Comparison of ENCODE assay signal across 9 mouse cellular contexts in genomic region chr3:96729403-96729784, GRCm38 (mm10). TPM values are rescaled to one million over a fixed set of nuclear protein-coding genes. Genes with fewer than 3 reads are reported as not detected.
DNase-seq lines count a peak whose midpoint lies in the region; ATAC-seq and TF ChIP-seq lines count a peak whose summit lies in the region.
"Had no signal": no experiment of that assay in that cellular context is flagged by ENCODE, and none has a peak within 500 bp of the region (broad histone marks: within the 10 kb centered on the region; RNA-seq: fewer than 3 reads in every experiment).

No protein-coding gene starts in this region.

- H3K27me3 ChIP-seq in kidney, embryonic 14.5 days (ENCODE audit: control insufficient read depth, insufficient read depth, low read length): no peaks in the 10 kb centered on the region
- H3K27me3 ChIP-seq in CH12.LX (replicated peaks): no peaks in the 10 kb centered on the region

- TF ChIP-seq RAD21 in CH12.LX (IDR thresholded peaks at IDR 0.05; ENCODE audit: low read depth, low read length): no peak

- no peak overlapping the region for H3K4me3 ChIP-seq in kidney, embryonic 14.5 days (ENCODE audit: low read length)
- H3K4me3 ChIP-seq in CH12.LX (replicated peaks in 1 of 3; ENCODE audit: low read depth in 2 of 3, low read length in 2 of 3, poor library complexity in 1 of 3): peak overlapping the region in 2 of 3 experiments; percentile 91 to 96

- H3K9me3 ChIP-seq in kidney, embryonic 14.5 days (ENCODE audit: control insufficient read depth, low read length): no peaks in the 10 kb centered on the region
- no peaks in the 10 kb centered on the region for H3K9me3 ChIP-seq in CH12.LX (replicated peaks; ENCODE audit: low read length)

- peak; percentile 11 to 39; a peak in 2 of 4 replicates for TF ChIP-seq CTCF in CH12.LX (conservative IDR thresholded peaks at IDR 0.05 in 1 of 2, IDR thresholded peaks at IDR 0.05 in 1 of 2; ENCODE audit: low read depth in 2 of 2, low read length in 2 of 2)

- dilution Hi-C loops in CH12.LX (cut with MboI; ENCODE audit: extremely low pct_ligation_motif_present, extremely low pct_unique_long_range_greater_than_20kb, low sequenced_read_pairs): no loop called here

- no peak for ATAC-seq in kidney, embryonic 14.5 days (ENCODE audit: low FRiP score, low TSS enrichment)
- no peak for ATAC-seq in frontal cortex, adult (ENCODE audit: low TSS enrichment)

- peaks cover 4% of the 10 kb centered on the region; the same call in 1 of the 2 replicates for H3K36me3 ChIP-seq in kidney, embryonic 14.5 days (ENCODE audit: control insufficient read depth, insufficient read depth, low read length)
- peaks cover 4 to 21% of the 10 kb centered on the region in 2 experiments for H3K36me3 ChIP-seq in CH12.LX (replicated peaks in 1 of 2; ENCODE audit: control insufficient read depth in 1 of 2, insufficient read depth in 1 of 2, low read length in 1 of 2)

- in situ Hi-C loops in CH12.LX (cut with MboI; ENCODE audit: low pct_ligation_motif_present, low pct_unique_long_range_greater_than_20kb, low sequenced_read_pairs): no loop called here

- H3K27ac ChIP-seq in kidney, embryonic 14.5 days (ENCODE audit: low read depth, low read length): no peak overlapping the region
- H3K27ac ChIP-seq in CH12.LX (ENCODE audit: insufficient read depth, low read depth): no peak overlapping the region

- H3K9ac ChIP-seq in kidney, embryonic 14.5 days (ENCODE audit: low read depth, low read length): no peak overlapping the region
- no peak overlapping the region; the same call in 1 of the 2 replicates for H3K9ac ChIP-seq in CH12.LX (ENCODE audit: insufficient read depth, low read depth)

- H3K4me1 ChIP-seq in kidney, embryonic 14.5 days (ENCODE audit: control insufficient read depth, insufficient read depth, low read length): peaks cover 14% of the 10 kb centered on the region
- H3K4me1 ChIP-seq in CH12.LX (ENCODE audit: control insufficient read depth in 1 of 2, insufficient read depth in 2 of 2): peaks cover 9 to 51% of the 10 kb centered on the region in 2 experiments

- TF ChIP-seq EP300 in CH12.LX (IDR thresholded peaks at IDR 0.05; ENCODE audit: low read length): no peak

- 45% methylated on average over 3 of the region's 3 CpGs for WGBS in kidney, embryonic 14.5 days

- peaks cover 62% of the 10 kb centered on the region for H3K79me2 ChIP-seq in CH12.LX (replicated peaks; ENCODE audit: control insufficient read depth, extremely low read depth, insufficient read depth, poor library complexity, severe bottlenecking)

- no peak for TF ChIP-seq POLR2A in CH12.LX (IDR thresholded peaks at IDR 0.05; ENCODE audit: low read depth, low read length)

- no peak for DNase-seq in kidney, adult 8-10 months
- peak; percentile 45 for DNase-seq in CH12.LX (ENCODE audit: extremely low read depth)
- DNase-seq in embryo, embryonic 11 days: peak; percentile 51
- peak; percentile 32 for DNase-seq in mesoderm, embryonic 11.5 days (ENCODE audit: low read depth, low spot score)
- no peak for DNase-seq in frontal cortex, postnatal 14 days (ENCODE audit: low spot score in 2 of 2)
- DNase-seq in frontal cortex, postnatal 10 days (ENCODE audit: low spot score in 2 of 2): no peak
- DNase-seq: adrenal gland, postnatal 10 days had no signal

- H3K4me2 ChIP-seq in kidney, embryonic 14.5 days (replicated peaks; ENCODE audit: low read depth, low read length): peak overlapping the region; percentile 65
- H3K4me2 ChIP-seq in CH12.LX (ENCODE audit: insufficient read depth, low read depth, poor library complexity, severe bottlenecking): peak overlapping the region; percentile 99; the same call in 1 of the 2 replicates

TF ChIP-seq in CH12.LX, 34 proteins besides CTCF, POLR2A, EP300 and RAD21:
- peak; percentile 96 for TF ChIP-seq ZNF384 (IDR thresholded peaks at IDR 0.05; ENCODE audit: low read depth, low read length)
- TF ChIP-seq NELFE (IDR thresholded peaks at IDR 0.05; ENCODE audit: low read depth, low read length): no peak

RNA-seq across cellular contexts. Expression of gene Rnf115, which starts 1.9 kb away (rescaled TPM):
- polyA plus RNA-seq in kidney, embryonic 14.5 days (2014; fragmentation: Nextera tagmentation; extraction: Ambion mirVana): 49.6 and 72.1 TPM in 2 replicates
- total RNA-seq in CH12.LX (2012; rRNA removed) (25.8 and 28.5 TPM in 2 replicates), CH12.LX (2014; rRNA removed) (79.3 and 83.5 TPM in 2 replicates)
- 61.1 and 64.7 TPM in 2 replicates for polyA plus RNA-seq in CH12.LX (2012; ENCODE audit: insufficient read length, low read depth)

RNA-seq across cellular contexts. Expression of gene Polr3c, which starts 2.0 kb away (rescaled TPM):
- 30.3 and 38.5 TPM in 2 replicates for polyA plus RNA-seq in kidney, embryonic 14.5 days (2014; fragmentation: Nextera tagmentation; extraction: Ambion mirVana)
- 31.6 and 34.5 TPM in 2 replicates for total RNA-seq in CH12.LX (2012; rRNA removed)
- total RNA-seq in CH12.LX (2014; rRNA removed): 14.6 and 18.1 TPM in 2 replicates
- 78.3 and 79.5 TPM in 2 replicates for polyA plus RNA-seq in CH12.LX (2012; ENCODE audit: insufficient read length, low read depth)

RNA-seq across cellular contexts. Expression of gene Nudt17, which starts 21.0 kb away (rescaled TPM):
- polyA plus RNA-seq in kidney, embryonic 14.5 days (2014; fragmentation: Nextera tagmentation; extraction: Ambion mirVana): 10.4 and 10.8 TPM in 2 replicates
- 0.84 and 1.0 TPM in 2 replicates for total RNA-seq in CH12.LX (2012; rRNA removed)
- total RNA-seq in CH12.LX (2014; rRNA removed): 0.21 and 0.39 TPM in 2 replicates
- 1.1 and 1.9 TPM in 2 replicates for polyA plus RNA-seq in CH12.LX (2012; ENCODE audit: insufficient read length, low read depth)

RNA-seq across cellular contexts. Expression of gene Pias3, which starts 33.2 kb away (rescaled TPM):
- 36.5 and 55.7 TPM in 2 replicates for polyA plus RNA-seq in kidney, embryonic 14.5 days (2014; fragmentation: Nextera tagmentation; extraction: Ambion mirVana)
- total RNA-seq in CH12.LX (2012; rRNA removed): 10.2 and 13.1 TPM in 2 replicates
- total RNA-seq in CH12.LX (2014; rRNA removed): 5.9 and 6.3 TPM in 2 replicates
- polyA plus RNA-seq in CH12.LX (2012; ENCODE audit: insufficient read length, low read depth): 20.2 and 21.4 TPM in 2 replicates

RNA-seq across cellular contexts. Expression of gene Ankrd35, which starts 59.5 kb away (rescaled TPM):
- polyA plus RNA-seq in kidney, embryonic 14.5 days (2014; fragmentation: Nextera tagmentation; extraction: Ambion mirVana): 0.33 and 0.37 TPM in 2 replicates
- total RNA-seq in CH12.LX (2012; rRNA removed) (6.5 and 11.2 TPM in 2 replicates), CH12.LX (2014; rRNA removed) (0.51 and 0.78 TPM in 2 replicates)
- polyA plus RNA-seq in CH12.LX (2012; ENCODE audit: insufficient read length, low read depth): 1.9 and 2.5 TPM in 2 replicates

Comparison
In these comparisons a context has a peak if more than half of its experiments do, and no peak if none do; other contexts are left out.
1. DNase-seq: peak in CH12.LX (single experiment), embryo, embryonic 11 days (single experiment) and mesoderm, embryonic 11.5 days (single experiment); none in kidney, adult 8-10 months (0 of 2), frontal cortex, postnatal 14 days (0 of 2) and frontal cortex, postnatal 10 days (0 of 2).